Mouse (Mus musculus): ENCODE data around the gene Supt20.
"Not testable (repeated sequence)": the region's sequence is repeated elsewhere in the genome, so short reads cannot be mapped to it uniquely, and the experiment has no call there.

Gene Supt20

GRCm38 (mm10) chr3:54759211-54759610, 66.6 kb downstream of the Supt20 start:
- no peak for DNase-seq

GRCm38 (mm10) chr3:54760321-54761115, 67.9 kb downstream of the Supt20 start:
- no peak for DNase-seq

- no peak for DNase-seq
These were observed 68.7 kb downstream of the Supt20 start for GRCm38 (mm10) chr3:54761258-54761657.

GRCm38 (mm10) chr3:54764418-54764817, 71.8 kb downstream of the Supt20 start:
- DNase-seq, result peak; percentile 64

GRCm38 (mm10) chr3:54765521-54765920, 72.9 kb downstream of the Supt20 start:
- DNase-seq, result not testable (repeated sequence)

- DNase-seq, result no peak
These were observed 73.4 kb downstream of the Supt20 start for GRCm38 (mm10) chr3:54766034-54766433.

- DNase-seq, result no peak
These were observed 74.2 kb downstream of the Supt20 start for GRCm38 (mm10) chr3:54766811-54767210.

- no peak for DNase-seq
These were observed 76.0 kb downstream of the Supt20 start for GRCm38 (mm10) chr3:54768592-54768991.

- DNase-seq, result no peak
These were observed 77.0 kb downstream of the Supt20 start for GRCm38 (mm10) chr3:54769349-54770275.

- DNase-seq, result no peak
These were observed 81.0 kb downstream of the Supt20 start for GRCm38 (mm10) chr3:54773613-54774012.

- no peak for DNase-seq
These were observed 83.5 kb downstream of the Supt20 start for GRCm38 (mm10) chr3:54775989-54776631.
